Mouse (Mus musculus) left cerebral cortex, postnatal 14 days (tissue): ENCODE data around the gene Tpm3. TPM values are rescaled to one million over a fixed set of nuclear protein-coding genes. Genes with fewer than 3 reads are reported as not detected.

Experiments used
- DNase-seq, 2 experiments: peaks; one replicate each; pipeline ENCODE4 v3.0.0; 2021 to 2022; ENCODE audit warnings: low spot score in 2 of 2, mixed read lengths in 1 of 2
- intact Hi-C: fragments of 180-260 bp; cut with DNase I; formaldehyde crosslinking; loops from one replicate; pipeline ENCODE4 v1.15.1; 2025
- microRNA-seq, 2 experiments: library from miRNA; unstranded; fragments of <30 nt; microRNA quantifications; one replicate each; pipeline ENCODE4 v1.2.0; 2022
- total RNA-seq, 2 experiments: library from RNA; stranded (reverse); gene quantifications; 2 replicates each; pipeline ENCODE4 v1.2.3; 2021

The Tpm3 gene
- total RNA-seq, 2 experiments from 2014 or later: 220 to 223 TPM

GRCm38 (mm10) chr3:90125710-90126109, 53.3 kb downstream of the Tpm3 start:
- DNase-seq: no peak

GRCm38 (mm10) chr3:90127881-90128280, 55.4 kb downstream of the Tpm3 start:
- peak in 1 of 2 experiments; percentile 14 for DNase-seq
- intact Hi-C loops: no loop called here

More at GRCm38 (mm10) chr3:90125710-90126109, 53.3 kb downstream of the Tpm3 start:
- intact Hi-C loops: no loop called here

GRCm38 (mm10) chr3:90132745-90133144, 60.3 kb downstream of the Tpm3 start:
- no peak for DNase-seq
- intact Hi-C loops: no loop called here

- intact Hi-C loops: no loop called here
- no peak for DNase-seq
Measured at GRCm38 (mm10) chr3:90133331-90133730, 60.9 kb downstream of the Tpm3 start.

- intact Hi-C loops: no loop called here
- no peak for DNase-seq
Measured at GRCm38 (mm10) chr3:90134483-90134882, 62.0 kb downstream of the Tpm3 start.

- intact Hi-C loops: no loop called here
- no peak for DNase-seq
Measured at GRCm38 (mm10) chr3:90134993-90135392, 62.5 kb downstream of the Tpm3 start.

GRCm38 (mm10) chr3:90136660-90137059, 64.2 kb downstream of the Tpm3 start:
- intact Hi-C loops: no loop called here
- DNase-seq: peak; percentile 11 to 23

- intact Hi-C loops: no loop called here
- no peak for DNase-seq
Measured at GRCm38 (mm10) chr3:90137606-90138005, 65.2 kb downstream of the Tpm3 start.

- intact Hi-C loops: no loop called here
- DNase-seq: no peak
Measured at GRCm38 (mm10) chr3:90139962-90140361, 67.5 kb downstream of the Tpm3 start.

GRCm38 (mm10) chr3:90145461-90145860, 73.0 kb downstream of the Tpm3 start:
- no peak for DNase-seq
- intact Hi-C loops: no loop called here

- no peak for DNase-seq
- intact Hi-C loops: no loop called here
Measured at GRCm38 (mm10) chr3:90146651-90147050, 74.2 kb downstream of the Tpm3 start.

Small RNA genes within 50 kb of the gene (microRNA-seq; reads per million reads assigned to microRNA genes)
- 3.7 to 6.1 reads per million in 2 experiments for gene Mir190b

Other genes starting within 250 kb of the Tpm3 start
- gene She, start 241.3 kb upstream of the Tpm3 start, total RNA-seq: 1 to 10 TPM; 3.6 to 3.7 TPM
- 1 to 10 TPM; 3.6 to 4.7 TPM for gene Il6ra, start 159.5 kb upstream of the Tpm3 start, total RNA-seq
- 10 to 100 TPM; 94.6 to 95.2 TPM for gene Atp8b2, start 109.1 kb upstream of the Tpm3 start, total RNA-seq
- 10 to 100 TPM; 70.6 to 76.7 TPM for gene Hax1, start 73.9 kb upstream of the Tpm3 start, total RNA-seq
- 10 to 100 TPM; 77.2 to 78.1 TPM for gene 4933434E20Rik, start 21.0 kb upstream of the Tpm3 start, total RNA-seq
- gene Ubap2l, start 20.0 kb upstream of the Tpm3 start, total RNA-seq: 100 to 1,000 TPM; 191 to 205 TPM
- gene Nup210l, start 31.5 kb downstream of the Tpm3 start, total RNA-seq: under 1 TPM; 0.38 to 0.55 TPM
- 100 to 1,000 TPM; 647 to 683 TPM for gene Rps27, start 141.0 kb downstream of the Tpm3 start, total RNA-seq
- 1 to 10 TPM; 5.8 to 5.9 TPM for gene Rab13, start 141.0 kb downstream of the Tpm3 start, total RNA-seq
- 10 to 100 TPM; 38.8 to 44.5 TPM for gene Jtb, start 158.9 kb downstream of the Tpm3 start, total RNA-seq
- under 1 TPM in 1 of 2 experiments, not detected in 1; 0.23 TPM for gene Creb3l4, start 170.9 kb downstream of the Tpm3 start, total RNA-seq
- 10 to 100 TPM; 50.5 to 51.9 TPM for gene Slc39a1, start 175.5 kb downstream of the Tpm3 start, total RNA-seq
- 10 to 100 TPM; 30.5 to 31.6 TPM for gene Crtc2, start 181.5 kb downstream of the Tpm3 start, total RNA-seq
- gene Dennd4b, start 192.5 kb downstream of the Tpm3 start, total RNA-seq: 10 to 100 TPM; 28.2 to 29.4 TPM
- 10 to 100 TPM; 89.0 to 96.0 TPM for gene Gatad2b, start 220.5 kb downstream of the Tpm3 start, total RNA-seq